Mouse (Mus musculus): Measurements from ENCODE around the gene Smad6.

- no peak for TF ChIP-seq EP300 (IDR thresholded peaks at IDR 0.05; ENCODE audit: low read depth)
- no peak for TF ChIP-seq CTCF (IDR thresholded peaks at IDR 0.05; ENCODE audit: low read depth)
Observed at GRCm38 (mm10) chr9:63974258-63975023, 47.4 kb downstream of the Smad6 start.
